Mouse (Mus musculus): ENCODE measurements around the gene Aox1. TPM values are rescaled to one million over a fixed set of nuclear protein-coding genes. Genes with fewer than 3 reads are reported as not detected.
A peak's percentile ranks its signal among the peaks of the same experiment; 100 is the strongest.
"Not testable (repeated sequence)": the region's sequence is repeated elsewhere in the genome, so short reads cannot be mapped to it uniquely, and the experiment has no call there.

The Aox1 gene
- 0.09 and 0.11 TPM in 2 replicates for polyA plus RNA-seq (2016; fragmentation: Nextera tagmentation; extraction: Ambion mirVana)

DNA sequence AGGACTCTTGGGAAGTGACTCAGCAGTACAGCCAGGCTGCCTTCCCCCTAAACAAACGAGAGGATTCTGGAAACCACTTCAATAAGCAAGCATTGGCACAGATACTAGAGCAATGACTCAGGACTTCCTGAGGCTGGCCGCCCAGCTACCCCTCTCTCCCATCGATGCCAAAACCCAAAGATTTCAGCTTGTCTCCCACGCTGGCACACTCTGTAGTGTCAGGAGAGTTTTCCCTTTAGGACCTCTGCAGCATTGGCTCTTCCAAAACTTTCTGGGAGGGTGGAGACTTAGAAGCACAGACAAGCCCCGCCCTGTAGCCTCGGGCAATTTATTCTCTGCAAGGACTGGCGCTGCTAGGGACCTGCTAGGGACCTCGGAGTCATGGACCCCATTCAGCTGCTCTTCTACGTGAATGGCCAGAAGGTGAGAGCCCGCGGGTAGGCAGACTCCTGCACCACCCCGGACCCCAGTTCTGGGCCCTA, at the start of gene Aox1:
Aox1 (plus strand) TSS at position 296 of the 482 bp plus-strand sequence.
- peak; percentile 43 for DNase-seq (ENCODE audit: low spot score)
- Histone ChIP-seq H3K27me3 (replicated peaks; ENCODE audit: low read depth, poor library complexity, severe bottlenecking) (no peaks in the 10 kb centered on the region), H3K36me3 (replicated peaks) (peaks cover 13% of the 10 kb centered on the region), H3K4me1 (peaks cover 18% of the 10 kb centered on the region), H3K4me3 (peak within 1 kb of the TSS; percentile 45), H3K9me3 (no peaks in the 10 kb centered on the region), H3K27ac (replicated peaks) (no peak within 1 kb of the TSS)
- 12% methylated on average over 12 of the region's 12 CpGs for WGBS

DNA sequence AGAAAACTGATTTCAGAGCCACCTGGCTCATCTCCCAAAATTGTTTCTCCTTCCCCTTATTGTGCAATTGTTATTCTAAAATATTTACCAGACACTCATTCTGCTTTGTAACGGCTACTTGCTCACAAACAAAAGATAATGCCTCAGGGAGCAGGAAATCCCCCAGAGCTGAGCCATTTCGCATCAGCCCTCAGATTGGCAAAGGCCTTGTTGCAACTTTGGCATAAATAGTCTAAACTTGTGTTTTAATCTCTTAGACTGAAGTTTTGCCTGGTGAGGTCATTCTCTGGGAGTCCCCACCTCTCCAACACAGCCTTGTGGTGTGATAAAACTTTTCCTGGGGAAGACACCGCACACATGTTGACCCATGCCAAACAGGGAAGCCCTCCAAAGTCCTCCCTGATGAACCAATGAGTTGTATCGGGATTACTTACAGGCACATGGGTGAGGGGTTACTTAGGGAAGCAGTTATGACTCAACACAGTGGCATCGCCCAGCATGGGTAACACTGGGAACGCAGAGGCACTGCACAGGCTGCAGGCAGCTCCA, 40.6 kb upstream of the Aox1 start:
- Histone ChIP-seq H3K9me3 (no peaks in the 10 kb centered on the region), H3K36me3 (replicated peaks) (no peaks in the 10 kb centered on the region), H3K4me3 (no peak overlapping the region), H3K4me1 (no peaks in the 10 kb centered on the region), H3K27ac (replicated peaks) (no peak overlapping the region), H3K27me3 (replicated peaks; ENCODE audit: low read depth, poor library complexity, severe bottlenecking) (no peaks in the 10 kb centered on the region)
- DNase-seq (ENCODE audit: low spot score), result no peak
- WGBS, result 71% methylated on average over 6 of the region's 6 CpGs

DNA sequence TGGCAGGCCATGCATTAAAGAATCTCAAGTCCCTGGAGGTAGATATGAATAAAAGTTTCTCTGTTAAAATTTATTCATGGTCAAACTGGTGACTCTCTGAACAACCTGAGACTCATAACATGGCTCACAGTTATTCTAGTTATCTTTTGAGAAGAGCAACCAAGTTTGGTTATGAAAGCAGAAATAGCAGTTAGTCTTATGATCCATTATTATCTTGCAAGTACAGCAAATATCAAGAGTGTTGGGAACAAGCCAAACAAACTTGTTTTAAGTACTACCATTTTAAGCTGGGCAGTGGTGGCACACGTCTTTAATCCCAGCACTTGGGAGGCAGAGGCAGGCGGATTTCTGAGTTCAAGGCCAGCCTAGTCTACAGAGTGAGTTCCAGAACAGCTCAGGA, 38.5 kb upstream of the Aox1 start:
- no peak overlapping the region for H3K27ac ChIP-seq (replicated peaks)
- no peak for DNase-seq (ENCODE audit: low spot score)
- no peaks in the 10 kb centered on the region for H3K27me3 ChIP-seq (replicated peaks; ENCODE audit: low read depth, poor library complexity, severe bottlenecking)
- H3K4me3 ChIP-seq, result no peak overlapping the region
- 87% methylated on average over 2 of the region's 2 CpGs for WGBS
- no peaks in the 10 kb centered on the region for H3K36me3 ChIP-seq (replicated peaks)
- peaks cover under 1% of the 10 kb centered on the region for H3K4me1 ChIP-seq
- H3K9me3 ChIP-seq, result no peaks in the 10 kb centered on the region

DNA sequence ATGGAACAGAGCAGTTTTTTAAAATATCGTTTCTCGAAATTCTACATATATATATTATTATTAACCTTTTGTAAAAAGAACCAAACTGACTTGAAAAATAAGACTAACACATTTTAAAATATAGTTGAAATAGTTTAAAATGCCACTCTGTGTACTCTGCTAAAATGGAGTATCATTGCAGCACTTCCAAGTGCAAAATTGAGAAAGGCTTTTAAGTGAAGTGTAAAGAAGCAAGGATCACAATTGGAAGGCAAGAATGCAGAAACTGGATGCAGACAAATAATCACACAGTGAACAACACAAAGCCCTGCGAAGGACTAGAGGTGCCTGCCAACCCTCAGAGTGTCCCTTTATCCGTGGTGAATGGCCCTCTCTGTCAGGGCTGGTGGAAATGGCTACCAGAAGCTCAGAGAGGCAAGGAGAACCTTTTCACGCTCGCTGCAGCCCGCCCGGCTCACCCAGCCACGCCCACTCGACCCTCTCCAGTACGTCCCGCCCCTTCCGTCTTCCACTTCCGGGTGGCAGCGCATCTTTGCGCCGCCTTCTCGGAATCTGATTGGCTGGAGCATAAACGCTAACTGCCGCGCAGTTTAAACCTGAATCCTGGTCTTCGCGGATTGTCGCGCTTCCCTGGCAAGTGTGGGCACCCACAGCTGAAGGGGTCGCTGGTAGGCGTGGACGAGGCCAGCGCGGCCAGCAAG, 34.1 kb upstream of the Aox1 start, which contains the start of gene Sgo2a:
Sgo2a (plus strand) TSS at position 540 of the 701 bp plus-strand sequence.
- no peaks in the 10 kb centered on the region for H3K27me3 ChIP-seq (replicated peaks; ENCODE audit: low read depth, poor library complexity, severe bottlenecking)
- peak within 1 kb of the TSS; percentile 93 for H3K4me3 ChIP-seq
- peaks cover 19% of the 10 kb centered on the region for H3K36me3 ChIP-seq (replicated peaks)
- peak within 1 kb of the TSS; percentile 96 for H3K27ac ChIP-seq (replicated peaks)
- DNase-seq (ENCODE audit: low spot score), result peak; percentile 97
- 7% methylated on average over 30 of the region's 30 CpGs for WGBS
- H3K4me1 ChIP-seq, result peaks cover 20% of the 10 kb centered on the region
- H3K9me3 ChIP-seq, result no peaks in the 10 kb centered on the region

- Histone ChIP-seq H3K4me1 (peaks cover 20% of the 10 kb centered on the region), H3K27me3 (replicated peaks; ENCODE audit: low read depth, poor library complexity, severe bottlenecking) (no peaks in the 10 kb centered on the region), H3K4me3 (peak overlapping the region; percentile 93), H3K27ac (replicated peaks) (peak overlapping the region; percentile 96), H3K36me3 (replicated peaks) (peaks cover 25% of the 10 kb centered on the region), H3K9me3 (no peaks in the 10 kb centered on the region)
- under 1% methylated on average over 29 of the region's 29 CpGs for WGBS
- DNase-seq (ENCODE audit: low spot score), result no peak
These were observed 33.6 kb upstream of the Aox1 start for GRCm38 (mm10) chr1:57996133-57996615.

GRCm38 (mm10) chr1:57998146-57998545, 31.6 kb upstream of the Aox1 start:
- Histone ChIP-seq H3K27ac (replicated peaks) (no peak overlapping the region), H3K9me3 (no peaks in the 10 kb centered on the region), H3K4me1 (peaks cover 20% of the 10 kb centered on the region), H3K4me3 (no peak overlapping the region), H3K36me3 (replicated peaks) (peaks cover 43% of the 10 kb centered on the region), H3K27me3 (replicated peaks; ENCODE audit: low read depth, poor library complexity, severe bottlenecking) (no peaks in the 10 kb centered on the region)
- 89% methylated on average over 3 of the region's 3 CpGs for WGBS
- DNase-seq (ENCODE audit: low spot score), result no peak

GRCm38 (mm10) chr1:58006388-58006787, 23.3 kb upstream of the Aox1 start:
- peaks cover 68% of the 10 kb centered on the region for H3K36me3 ChIP-seq (replicated peaks)
- not testable (repeated sequence) for DNase-seq (ENCODE audit: low spot score)

GRCm38 (mm10) chr1:58018856-58019255, 10.9 kb upstream of the Aox1 start, which contains the start of gene Kctd18:
TSS of gene Kctd18 (minus strand) at chr1:58018956.
- H3K36me3 ChIP-seq (replicated peaks), result peaks cover 100% of the 10 kb centered on the region
- no peak within 1 kb of the TSS for H3K4me3 ChIP-seq
- no peak within 1 kb of the TSS for H3K27ac ChIP-seq (replicated peaks)
- WGBS, result 94% methylated on average over 7 of the region's 7 CpGs
- no peaks in the 10 kb centered on the region for H3K4me1 ChIP-seq
- no peak for DNase-seq (ENCODE audit: low spot score)
- no peaks in the 10 kb centered on the region for H3K9me3 ChIP-seq
- H3K27me3 ChIP-seq (replicated peaks; ENCODE audit: low read depth, poor library complexity, severe bottlenecking), result no peaks in the 10 kb centered on the region

More at GRCm38 (mm10) chr1:58006388-58006787, 23.3 kb upstream of the Aox1 start:
- not testable (repeated sequence) for H3K27me3 ChIP-seq (replicated peaks; ENCODE audit: low read depth, poor library complexity, severe bottlenecking); H3K9me3 ChIP-seq; H3K27ac ChIP-seq (replicated peaks); H3K4me1 ChIP-seq; H3K4me3 ChIP-seq
- 93% methylated on average over 7 of the region's 7 CpGs for WGBS

GRCm38 (mm10) chr1:58027707-58028106, 2.0 kb upstream of the Aox1 start:
- no peaks in the 10 kb centered on the region for H3K27me3 ChIP-seq (replicated peaks; ENCODE audit: low read depth, poor library complexity, severe bottlenecking)
- peaks cover 18% of the 10 kb centered on the region for H3K4me1 ChIP-seq
- H3K9me3 ChIP-seq, result no peaks in the 10 kb centered on the region
- 87% methylated on average over 7 of the region's 7 CpGs for WGBS
- H3K36me3 ChIP-seq (replicated peaks), result peaks cover 33% of the 10 kb centered on the region
- no peak for DNase-seq (ENCODE audit: low spot score)
- no peak overlapping the region for H3K4me3 ChIP-seq
- no peak overlapping the region for H3K27ac ChIP-seq (replicated peaks)

DNA sequence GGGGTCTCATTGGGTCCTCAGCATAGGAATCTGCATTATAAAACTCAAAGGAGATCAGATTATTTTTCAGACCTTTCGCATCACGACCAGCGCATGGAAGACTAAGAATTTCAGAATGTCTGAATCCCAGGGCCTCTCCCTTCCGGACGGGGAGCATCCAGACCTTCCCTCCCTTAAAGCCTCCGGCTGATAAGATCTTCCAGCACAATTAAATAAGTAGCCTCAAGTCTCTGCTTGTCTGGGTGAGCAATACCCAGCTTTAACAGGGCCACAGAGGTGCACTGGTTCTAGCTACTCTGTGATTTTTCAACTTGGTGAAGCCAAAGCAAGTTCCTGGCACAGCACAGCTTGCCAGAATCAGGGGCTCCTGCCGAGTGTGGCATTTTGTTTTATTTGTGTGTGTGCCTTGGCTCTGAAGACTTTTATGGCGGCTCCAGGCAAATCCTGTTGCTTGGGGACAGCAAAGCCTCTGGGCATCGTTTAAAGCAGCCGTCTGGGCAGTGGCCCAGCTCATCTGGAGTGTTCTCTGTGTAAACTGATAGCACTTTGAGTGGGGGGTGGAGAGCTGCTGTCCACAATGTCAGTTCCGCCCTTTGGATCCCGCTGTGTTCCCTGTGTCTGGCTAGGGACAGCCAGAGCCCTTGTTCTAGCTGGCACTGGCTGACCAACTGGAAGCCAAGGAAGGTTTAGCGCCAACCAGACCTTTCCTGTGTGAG, 583 bp downstream of the Aox1 start:
- no peak overlapping the region for H3K27ac ChIP-seq (replicated peaks)
- H3K4me3 ChIP-seq, result peak overlapping the region; percentile 45
- no peaks in the 10 kb centered on the region for H3K9me3 ChIP-seq
- H3K4me1 ChIP-seq, result peaks cover 18% of the 10 kb centered on the region
- no peaks in the 10 kb centered on the region for H3K27me3 ChIP-seq (replicated peaks; ENCODE audit: low read depth, poor library complexity, severe bottlenecking)
- DNase-seq (ENCODE audit: low spot score), result peak; percentile 27
- H3K36me3 ChIP-seq (replicated peaks), result peaks cover 8% of the 10 kb centered on the region
- WGBS, result 24% methylated on average over 13 of the region's 13 CpGs

DNA sequence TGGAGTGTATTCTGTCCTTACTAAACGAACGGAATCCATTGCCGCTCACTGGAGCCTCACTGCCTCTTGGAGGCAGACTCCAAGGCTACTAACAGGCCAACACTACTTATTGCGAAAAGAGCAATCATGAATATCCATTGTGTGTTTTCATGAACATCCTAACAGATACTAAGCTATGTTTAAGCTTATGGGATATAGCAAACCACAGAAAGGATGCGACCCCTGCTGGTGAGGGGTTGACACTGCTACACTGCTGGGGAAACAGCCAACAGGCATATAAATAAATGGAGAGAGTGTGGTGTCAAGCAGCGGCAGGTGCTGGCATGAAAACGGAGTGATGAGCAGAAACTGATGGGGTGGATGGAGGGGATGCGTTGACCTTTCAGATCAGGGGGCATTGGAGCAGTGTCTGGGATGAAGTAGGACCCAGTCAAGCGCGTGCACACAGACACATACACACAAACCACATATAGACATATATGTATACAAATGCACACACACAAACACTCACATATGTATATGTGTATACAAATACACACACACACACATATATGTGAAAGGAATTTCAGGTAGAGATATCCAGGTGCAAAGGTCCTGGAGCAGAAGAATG, 1.5 kb downstream of the Aox1 start:
- Histone ChIP-seq H3K27ac (replicated peaks) (no peak overlapping the region), H3K4me3 (no peak overlapping the region), H3K4me1 (peaks cover 18% of the 10 kb centered on the region), H3K27me3 (replicated peaks; ENCODE audit: low read depth, poor library complexity, severe bottlenecking) (no peaks in the 10 kb centered on the region), H3K9me3 (no peaks in the 10 kb centered on the region), H3K36me3 (replicated peaks) (peaks cover 1% of the 10 kb centered on the region; the same call in 1 of the 2 replicates)
- 65% methylated on average over 10 of the region's 10 CpGs for WGBS
- peak; percentile 78 for DNase-seq (ENCODE audit: low spot score)

GRCm38 (mm10) chr1:58037306-58037705, 7.6 kb downstream of the Aox1 start:
- not testable (repeated sequence) for H3K4me1 ChIP-seq; H3K27ac ChIP-seq (replicated peaks); H3K27me3 ChIP-seq (replicated peaks; ENCODE audit: low read depth, poor library complexity, severe bottlenecking); H3K9me3 ChIP-seq; H3K4me3 ChIP-seq; DNase-seq (ENCODE audit: low spot score); H3K36me3 ChIP-seq (replicated peaks)
- 93% methylated on average over 9 of the region's 9 CpGs for WGBS

Measured in embryonic facial prominence, embryonic 10.5 days (tissue).